Mouse (Mus musculus): Measurements from ENCODE around the gene Slc1a1.

Slc1a1 gene

GRCm38 (mm10) chr19:28852001-28852400, 17.2 kb downstream of the Slc1a1 start:
- no peak for DNase-seq (ENCODE audit: low spot score in 2 of 2)

DNA sequence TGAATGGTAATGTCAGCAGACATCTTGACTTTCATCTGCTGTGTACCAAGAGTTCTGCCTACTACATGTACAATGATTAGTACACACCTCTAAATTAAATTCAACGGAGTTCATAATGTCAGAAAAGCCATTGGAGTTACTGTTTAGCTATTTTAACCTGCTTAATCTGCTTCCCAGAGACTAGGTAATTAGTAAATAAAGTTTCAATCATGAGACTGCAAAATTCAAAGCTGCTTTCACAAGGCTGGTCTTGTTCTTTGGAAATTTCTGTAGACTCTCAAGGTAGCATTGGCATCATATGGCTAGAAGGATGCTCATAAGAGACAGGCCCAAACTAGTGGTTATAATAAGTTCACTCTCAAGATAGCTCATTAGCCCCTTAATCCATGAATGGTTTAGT, 20.0 kb downstream of the Slc1a1 start:
- DNase-seq (ENCODE audit: low spot score in 2 of 2), result no peak

- DNase-seq (ENCODE audit: low spot score in 2 of 2), result no peak
Observed at GRCm38 (mm10) chr19:28860246-28860645, 25.4 kb downstream of the Slc1a1 start.

GRCm38 (mm10) chr19:28863626-28864025, 28.8 kb downstream of the Slc1a1 start:
- DNase-seq (ENCODE audit: low spot score in 2 of 2), result no peak

- DNase-seq (ENCODE audit: low spot score in 2 of 2), result no peak
Observed at GRCm38 (mm10) chr19:28864981-28865380, 30.1 kb downstream of the Slc1a1 start.

DNA sequence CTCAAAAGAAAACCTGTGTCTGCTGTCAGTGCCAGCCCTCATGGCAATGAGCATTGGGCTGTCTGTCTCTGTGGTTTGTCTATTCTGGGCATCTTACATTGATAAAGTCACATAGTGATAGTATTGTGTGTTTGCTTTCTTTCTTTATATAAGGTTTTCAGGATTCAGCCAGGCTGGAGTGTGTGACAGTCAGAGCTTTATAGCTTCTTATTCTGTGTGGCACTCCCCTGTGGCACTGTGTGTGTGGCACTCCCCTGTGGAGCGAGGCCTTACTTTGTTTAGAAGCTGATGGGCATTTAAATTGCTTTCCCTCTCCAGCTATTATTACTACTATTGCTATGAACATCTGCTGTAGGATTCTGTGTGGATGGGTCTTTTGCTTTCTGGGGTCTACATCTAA, 30.7 kb downstream of the Slc1a1 start:
- no peak for DNase-seq (ENCODE audit: low spot score in 2 of 2)

GRCm38 (mm10) chr19:28869251-28869855, 34.5 kb downstream of the Slc1a1 start:
- no peak for DNase-seq (ENCODE audit: low spot score in 2 of 2)

DNA sequence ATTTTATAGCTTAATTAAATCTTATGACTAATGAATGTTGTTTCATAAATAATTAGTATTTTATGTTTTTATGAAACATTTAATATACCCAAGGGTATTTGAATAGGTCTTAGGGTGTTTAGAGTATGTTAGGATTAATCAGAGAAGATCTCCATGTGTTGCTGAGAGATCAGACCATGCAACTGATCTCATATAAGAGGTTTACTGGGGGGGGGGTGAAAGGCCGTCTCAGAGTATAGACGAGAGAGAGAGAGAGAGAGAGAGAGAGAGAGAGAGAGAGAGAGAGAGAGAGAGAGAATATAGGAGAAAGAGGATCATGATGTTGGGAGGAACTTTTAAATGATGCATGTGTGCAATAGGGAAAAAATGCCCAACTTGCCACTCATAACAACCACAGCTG, 35.5 kb downstream of the Slc1a1 start:
- DNase-seq (ENCODE audit: low spot score in 2 of 2), result no peak

DNA sequence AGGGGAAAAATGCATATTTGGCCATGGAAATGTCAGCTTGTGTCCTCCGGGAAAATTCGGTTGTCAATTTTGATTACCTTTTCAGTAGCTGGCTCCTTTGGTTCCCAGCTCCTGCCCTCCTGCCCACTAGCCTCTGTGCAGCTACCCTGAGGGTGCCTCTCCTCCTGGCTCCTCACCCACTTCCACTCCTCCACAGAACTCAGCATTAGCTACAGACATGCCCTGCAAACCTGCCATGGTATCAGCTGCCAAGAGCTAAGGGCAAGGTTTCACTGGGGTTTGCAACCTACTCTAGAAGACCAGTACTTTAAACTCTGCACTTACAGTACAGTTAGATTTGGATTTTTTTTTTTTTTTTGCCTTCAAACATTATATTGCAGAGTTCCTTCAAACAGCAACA, 44.6 kb downstream of the Slc1a1 start:
- DNase-seq (ENCODE audit: low spot score in 2 of 2), result no peak

DNA sequence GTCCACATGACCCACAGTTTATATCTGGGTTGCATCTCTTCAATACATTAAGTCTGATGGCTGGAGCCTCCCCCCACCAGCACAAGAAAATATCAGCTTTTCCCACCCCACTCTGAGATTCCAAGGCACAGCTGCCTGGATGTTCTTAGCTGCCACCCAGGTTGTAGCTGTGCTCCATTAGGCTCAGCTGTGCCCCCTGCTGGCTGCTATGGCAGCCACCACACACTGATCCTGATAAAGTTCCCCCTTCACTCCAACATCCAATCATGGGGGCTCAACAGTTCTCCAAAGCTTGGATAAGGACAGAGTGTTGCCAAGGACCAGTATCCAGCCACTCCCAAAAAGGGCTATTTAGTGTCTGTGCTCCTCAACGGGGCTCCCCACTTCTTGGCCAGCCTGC, 48.3 kb downstream of the Slc1a1 start:
- DNase-seq (ENCODE audit: low spot score in 2 of 2), result peak in 1 of 2 experiments; percentile 14

GRCm38 (mm10) chr19:28888496-28888895, 53.6 kb downstream of the Slc1a1 start:
- no peak for DNase-seq (ENCODE audit: low spot score in 2 of 2)

GRCm38 (mm10) chr19:28889251-28889650, 54.4 kb downstream of the Slc1a1 start:
- DNase-seq (ENCODE audit: low spot score in 2 of 2), result no peak

DNA sequence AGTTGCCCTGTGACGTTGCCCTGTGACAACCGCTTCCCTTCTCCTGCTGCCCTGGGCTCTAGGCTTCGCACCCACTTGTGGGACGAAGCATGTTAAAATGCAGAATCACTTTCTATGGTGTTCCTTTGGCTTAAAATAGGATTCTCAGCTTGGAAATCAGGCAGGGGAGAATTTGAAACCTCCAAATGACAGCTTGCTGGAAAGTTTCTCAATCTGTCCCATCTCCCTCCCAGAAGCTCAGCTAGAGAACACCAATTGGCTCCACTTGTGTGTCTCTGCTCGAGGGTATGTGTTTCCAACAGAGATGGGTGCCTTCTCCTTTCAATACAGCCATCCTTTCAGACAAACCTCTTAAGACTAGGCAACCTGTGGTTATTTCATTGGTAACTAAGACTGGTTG, 56.4 kb downstream of the Slc1a1 start:
- DNase-seq (ENCODE audit: low spot score in 2 of 2), result no peak

- no peak for DNase-seq (ENCODE audit: low spot score in 2 of 2)
Observed at GRCm38 (mm10) chr19:28891864-28892263, 57.0 kb downstream of the Slc1a1 start.

GRCm38 (mm10) chr19:28896639-28897038, 61.8 kb downstream of the Slc1a1 start:
- DNase-seq (ENCODE audit: low spot score in 2 of 2), result no peak

DNA sequence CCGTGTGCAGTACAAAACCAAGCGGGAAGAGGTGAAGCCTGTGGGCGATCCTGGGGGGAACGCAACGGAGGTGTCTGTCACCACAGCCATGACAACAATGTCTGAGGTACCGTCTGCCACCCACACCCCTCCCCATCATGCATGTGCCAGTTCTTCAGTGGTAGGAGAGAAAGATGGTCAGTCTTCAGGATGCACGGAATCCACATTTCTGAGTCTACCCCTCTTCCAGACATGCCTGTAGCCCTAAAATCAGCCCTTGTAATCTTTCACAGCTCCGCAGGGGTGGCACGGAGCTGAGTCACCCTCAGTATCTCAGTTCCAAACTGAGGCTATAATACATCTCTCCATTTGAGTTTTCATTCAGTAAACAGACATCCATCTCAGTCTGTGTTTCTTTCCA, 62.6 kb downstream of the Slc1a1 start:
- DNase-seq (ENCODE audit: low spot score in 2 of 2), result no peak

DNA sequence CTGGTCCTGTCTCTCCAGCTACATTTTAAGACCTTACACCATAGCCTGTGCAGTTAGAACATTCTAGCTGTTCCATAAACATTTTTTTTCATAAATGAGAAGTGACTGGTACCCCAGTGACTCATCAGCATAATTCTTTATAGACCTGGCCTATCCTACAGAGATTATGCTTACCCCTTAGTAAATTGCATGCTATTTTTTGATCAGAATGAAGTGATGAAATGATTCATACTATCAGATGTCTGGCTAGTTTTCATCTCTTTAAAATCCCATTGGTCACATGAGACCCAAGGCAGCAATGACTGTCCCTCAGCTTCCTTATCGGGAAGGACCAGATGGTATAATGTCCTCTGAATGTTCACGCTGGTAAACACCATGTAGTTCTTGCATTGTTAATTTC, 65.9 kb downstream of the Slc1a1 start:
- no peak for DNase-seq (ENCODE audit: low spot score in 2 of 2)

DNA sequence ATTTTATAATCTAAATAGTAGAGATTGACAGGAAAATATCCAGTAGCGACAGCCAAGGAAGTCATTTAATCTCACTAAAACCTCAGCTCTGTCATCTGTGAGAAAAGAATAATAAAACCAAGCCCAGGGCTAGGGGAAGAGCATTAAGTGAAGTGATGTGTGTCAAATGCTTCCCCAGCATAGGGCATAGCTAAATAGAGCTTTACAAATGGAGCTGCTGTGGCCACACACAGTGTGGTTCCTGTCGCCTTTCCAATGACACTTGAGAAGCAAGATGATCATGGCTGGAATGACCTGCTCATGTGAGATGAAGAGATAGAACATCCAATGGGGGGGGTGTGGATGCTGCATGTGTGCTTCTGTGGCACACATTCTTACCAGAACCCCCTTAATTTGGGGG, 67.3 kb downstream of the Slc1a1 start:
- no peak for DNase-seq (ENCODE audit: low spot score in 2 of 2)

DNA sequence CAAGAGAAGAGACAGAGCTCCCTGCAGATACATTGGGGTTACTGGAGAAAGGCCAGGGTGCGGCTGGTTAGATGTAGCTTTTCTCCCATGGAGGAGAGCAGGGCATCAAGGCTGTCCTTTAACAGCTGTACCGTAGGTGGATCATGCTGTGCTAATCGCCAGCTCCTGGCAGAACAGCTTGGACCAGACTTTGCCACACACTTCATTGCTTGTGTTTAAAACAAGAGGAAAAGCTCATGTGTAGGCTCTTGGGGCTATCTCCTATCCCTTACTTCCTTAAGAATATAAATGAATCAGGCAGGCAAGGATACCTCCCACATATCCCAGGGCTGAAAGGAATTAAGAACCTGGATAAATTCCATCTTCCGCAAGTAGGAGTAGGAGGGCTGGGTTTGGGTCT, 68.0 kb downstream of the Slc1a1 start:
- DNase-seq (ENCODE audit: low spot score in 2 of 2), result no peak

DNA sequence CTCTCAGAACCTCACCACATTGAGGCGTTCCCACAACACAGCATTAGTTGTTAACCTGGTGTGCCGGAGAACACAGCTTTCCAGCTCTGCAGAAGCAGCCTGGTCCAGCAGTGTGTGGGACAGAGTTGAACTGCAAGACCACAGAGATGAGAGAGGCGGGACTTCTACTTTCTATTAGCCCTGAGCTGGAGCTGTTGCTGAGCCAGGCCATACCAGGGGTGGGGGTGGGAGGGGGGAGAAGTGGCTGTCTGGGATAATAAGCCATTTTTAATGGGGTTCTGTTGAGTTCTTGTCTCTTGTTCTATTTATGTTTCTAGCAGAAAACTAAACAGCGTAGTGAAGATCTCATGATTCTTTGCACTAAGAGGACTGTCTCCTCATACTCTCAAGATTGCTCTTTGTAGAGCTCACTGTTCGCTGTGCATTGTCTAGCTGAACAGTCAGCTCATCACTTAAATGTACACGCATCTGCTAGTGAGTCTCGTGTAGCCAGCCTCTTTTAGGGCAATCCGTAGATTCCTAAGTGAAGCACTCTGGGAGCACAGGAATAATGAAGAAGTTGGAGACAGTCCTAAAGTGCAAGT, 68.8 kb downstream of the Slc1a1 start:
- DNase-seq (ENCODE audit: low spot score in 2 of 2), result no peak

DNA sequence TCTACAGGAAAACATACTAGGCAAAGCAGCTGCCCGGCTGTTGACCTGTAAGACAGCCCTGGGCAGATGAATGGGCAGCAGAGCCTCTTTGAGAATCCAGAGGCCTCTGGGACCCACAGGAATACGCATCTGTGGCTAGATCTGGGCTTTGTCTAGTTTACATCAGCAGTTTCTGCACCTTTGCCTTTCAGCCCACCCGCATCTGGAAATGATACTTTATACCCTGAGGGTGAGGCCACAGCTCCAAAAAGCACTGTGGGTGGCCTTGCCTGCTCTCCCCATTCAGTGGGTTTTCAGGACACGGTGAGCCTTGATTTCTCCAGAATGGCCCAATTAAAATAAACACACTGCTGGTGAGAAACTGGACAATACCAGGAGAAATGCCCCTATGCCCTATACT, 73.3 kb downstream of the Slc1a1 start:
- DNase-seq (ENCODE audit: low spot score in 2 of 2), result no peak

- no peak for DNase-seq (ENCODE audit: low spot score in 2 of 2)
Observed at GRCm38 (mm10) chr19:28908693-28909092, 73.8 kb downstream of the Slc1a1 start.

GRCm38 (mm10) chr19:28914598-28914997, 79.7 kb downstream of the Slc1a1 start:
- DNase-seq (ENCODE audit: low spot score in 2 of 2), result no peak

- no peak for DNase-seq (ENCODE audit: low spot score in 2 of 2)
Observed at GRCm38 (mm10) chr19:28915602-28916250, 80.9 kb downstream of the Slc1a1 start.
